Mouse (Mus musculus): ENCODE results near the gene Hoxc12. TPM values are rescaled to one million over a fixed set of nuclear protein-coding genes. Genes with fewer than 3 reads are reported as not detected.

Gene Hoxc12
- total RNA-seq, 2 experiments from 2014 or later = not detected

DNA sequence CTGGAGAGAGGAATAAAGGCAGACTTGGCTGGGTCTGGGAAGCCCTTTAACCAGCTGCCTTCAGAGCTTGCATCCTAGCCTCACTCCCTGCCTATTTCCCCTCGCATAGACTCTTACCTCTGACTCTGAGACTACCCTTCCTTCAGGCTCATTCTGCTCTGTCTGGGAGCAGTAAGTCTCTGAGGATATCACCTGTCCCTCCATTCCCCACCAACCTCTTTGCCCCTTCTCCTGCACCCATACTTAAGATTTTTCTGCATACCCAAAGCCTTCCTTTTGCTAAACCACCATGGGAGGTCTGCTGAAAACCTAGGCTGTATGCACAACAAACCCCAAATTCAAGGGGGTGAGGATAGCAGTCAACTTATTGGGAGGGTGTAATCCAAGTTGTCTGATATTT is 43.4 kb downstream of the Hoxc12 start:
- DNase-seq (ENCODE audit: extremely low spot score in 1 of 2, low spot score in 1 of 2) = no peak

- DNase-seq (ENCODE audit: extremely low spot score in 1 of 2, low spot score in 1 of 2) = no peak
Measured at GRCm38 (mm10) chr15:102980352-102980751, 43.8 kb downstream of the Hoxc12 start.

DNA sequence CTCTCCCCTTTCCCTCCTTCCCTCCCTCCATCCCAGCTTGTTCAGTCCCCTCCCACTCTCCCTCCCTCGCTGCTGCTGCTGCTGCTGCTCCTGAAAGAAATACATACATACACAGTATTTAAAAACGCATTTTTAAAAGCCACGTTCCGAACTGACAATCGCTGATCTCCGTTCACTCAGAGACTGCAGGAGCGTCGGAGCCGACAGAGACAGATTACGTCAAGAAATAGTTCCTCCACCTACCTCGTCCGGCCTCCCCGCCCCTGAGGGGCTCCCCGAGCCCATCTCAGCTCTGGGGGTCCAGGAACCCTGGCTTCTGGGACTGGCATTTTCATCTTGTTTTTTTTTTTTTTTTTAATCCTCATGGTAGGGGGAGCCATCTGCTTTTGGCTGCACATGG is 44.4 kb downstream of the Hoxc12 start:
- no peak for DNase-seq (ENCODE audit: extremely low spot score in 1 of 2, low spot score in 1 of 2)

- no peak for DNase-seq (ENCODE audit: extremely low spot score in 1 of 2, low spot score in 1 of 2)
Measured at GRCm38 (mm10) chr15:102981379-102982288, 45.1 kb downstream of the Hoxc12 start.

GRCm38 (mm10) chr15:102983716-102984115 is 47.2 kb downstream of the Hoxc12 start:
- DNase-seq (ENCODE audit: extremely low spot score in 1 of 2, low spot score in 1 of 2) = no peak

GRCm38 (mm10) chr15:102984521-102984920 is 48.0 kb downstream of the Hoxc12 start:
- no peak for DNase-seq (ENCODE audit: extremely low spot score in 1 of 2, low spot score in 1 of 2)

- no peak for DNase-seq (ENCODE audit: extremely low spot score in 1 of 2, low spot score in 1 of 2)
Measured at GRCm38 (mm10) chr15:102984925-102985324, 48.4 kb downstream of the Hoxc12 start.

GRCm38 (mm10) chr15:102987124-102987833 is 50.7 kb downstream of the Hoxc12 start:
- DNase-seq (ENCODE audit: extremely low spot score in 1 of 2, low spot score in 1 of 2) = peak; percentile 79 to 94

GRCm38 (mm10) chr15:102988078-102988477 is 51.5 kb downstream of the Hoxc12 start:
- no peak for DNase-seq (ENCODE audit: extremely low spot score in 1 of 2, low spot score in 1 of 2)

Small RNA genes within 50 kb of the gene (microRNA-seq; reads per million reads assigned to microRNA genes)
- gene Mir196a-2 = 0.40 to 1.1 reads per million in 2 experiments

Other genes starting within 250 kb of the Hoxc12 start
- 10 to 100 TPM; 85.8 to 91.4 TPM for gene Calcoco1, start 214.6 kb upstream of the Hoxc12 start, total RNA-seq (2021)
- not detected for gene Hoxc13, start 15.7 kb upstream of the Hoxc12 start, total RNA-seq (2021)
- gene Hoxc11, start 17.7 kb downstream of the Hoxc12 start, total RNA-seq (2021) = not detected
- not detected for gene Hoxc10, start 30.0 kb downstream of the Hoxc12 start, total RNA-seq (2021)
- not detected for gene Hoxc5, start 30.7 kb downstream of the Hoxc12 start, total RNA-seq (2021)
- gene Hoxc9, start 39.7 kb downstream of the Hoxc12 start, total RNA-seq (2021) = not detected
- gene Hoxc8, start 53.9 kb downstream of the Hoxc12 start, total RNA-seq (2021) = not detected
- gene Hoxc6, start 61.5 kb downstream of the Hoxc12 start, total RNA-seq (2021) = not detected
- not detected for gene Hoxc4, start 82.2 kb downstream of the Hoxc12 start, total RNA-seq (2021)
- 10 to 100 TPM; 17.4 to 20.2 TPM for gene Smug1, start 230.3 kb downstream of the Hoxc12 start, total RNA-seq (2021)

All from layer of hippocampus, postnatal 25 days (tissue).